Mouse (Mus musculus) gastrocnemius, postnatal 14 days (tissue): Measurements from ENCODE around the gene Gm17416. TPM values are rescaled to one million over a fixed set of nuclear protein-coding genes. Genes with fewer than 3 reads are reported as not detected.

Experiments used
- DNase-seq: peaks from one replicate; pipeline ENCODE4 v3.0.0; 2021; ENCODE audit warnings: mixed read lengths
- intact Hi-C: fragments of 180-260 bp; cut with DNase I; formaldehyde crosslinking; loops from one replicate; pipeline ENCODE4 v1.15.1; 2025; ENCODE audit warnings: low total_unique reads
- long read RNA-seq, 2 experiments: library from polyadenylated mRNA; stranded (forward); transcript quantifications; one replicate each; pipeline ENCODE4 v2.0.0; 2021
- total RNA-seq, 2 experiments: library from RNA; stranded (reverse); gene quantifications; 2 replicates each; pipeline ENCODE4 v1.2.3; 2021

Gm17416 gene
- total RNA-seq: not detected
- long read RNA-seq, experiment 1: 0 reads
- long read RNA-seq, experiment 2: 0 reads

GRCm38 (mm10) chr2:152569038-152569437, at the start of gene Gm17416:
Gene Gm17416, plus strand, starts transcription at chr2:152569338.
- intact Hi-C loops: no loop called here
- no peak for DNase-seq

GRCm38 (mm10) chr2:152539944-152540710, 29.0 kb upstream of the Gm17416 start, which contains the start of gene Defb29:
Gene Defb29, minus strand, starts transcription at chr2:152540098.
- intact Hi-C loops: loop anchor here (10.0 kb wide), 1 partner anchor 65 kb away; the partner anchor contains the start of gene Defb20
- no peak for DNase-seq

- no peak for DNase-seq
- intact Hi-C loops: loop anchor here (10.0 kb wide), 1 partner anchor 67 kb away; the partner anchor contains the start of gene Defb20
These were observed 27.2 kb upstream of the Gm17416 start for GRCm38 (mm10) chr2:152541979-152542378.

- DNase-seq: no peak
- intact Hi-C loops: loop anchor here (10.0 kb wide), 1 partner anchor 68 kb away; the partner anchor contains the start of gene Defb20
These were observed 26.2 kb upstream of the Gm17416 start for GRCm38 (mm10) chr2:152542897-152543296.

GRCm38 (mm10) chr2:152543478-152543877, 25.7 kb upstream of the Gm17416 start:
- intact Hi-C loops: loop anchor here (10.0 kb wide), 1 partner anchor 69 kb away; the partner anchor contains the start of gene Defb20
- DNase-seq: no peak

- intact Hi-C loops: loop anchor here (10.0 kb wide), 1 partner anchor 70 kb away; the partner anchor contains the start of gene Defb20
- no peak for DNase-seq
These were observed 24.4 kb upstream of the Gm17416 start for GRCm38 (mm10) chr2:152544691-152545090.

- intact Hi-C loops: loop anchor here (10.0 kb wide), 1 partner anchor 73 kb away; the partner anchor contains the start of gene Defb20
These were observed 21.0 kb upstream of the Gm17416 start for GRCm38 (mm10) chr2:152548124-152548523.

GRCm38 (mm10) chr2:152553774-152554423, 15.2 kb upstream of the Gm17416 start:
- intact Hi-C loops: no loop called here
- peak; percentile 54 for DNase-seq

More at GRCm38 (mm10) chr2:152548124-152548523, 21.0 kb upstream of the Gm17416 start:
- no peak for DNase-seq

GRCm38 (mm10) chr2:152556655-152557054, 12.5 kb upstream of the Gm17416 start:
- intact Hi-C loops: no loop called here

GRCm38 (mm10) chr2:152569881-152570280, 743 bp downstream of the Gm17416 start:
- intact Hi-C loops: no loop called here
- DNase-seq: no peak

More at GRCm38 (mm10) chr2:152556655-152557054, 12.5 kb upstream of the Gm17416 start:
- DNase-seq: no peak

- no peak for DNase-seq
- intact Hi-C loops: no loop called here
These were observed 1.2 kb downstream of the Gm17416 start for GRCm38 (mm10) chr2:152570313-152570712.

GRCm38 (mm10) chr2:152572114-152572794, 3.1 kb downstream of the Gm17416 start, which contains the start of gene Defb21:
Gene Defb21, plus strand, starts transcription at chr2:152572744.
- intact Hi-C loops: no loop called here
- no peak for DNase-seq

- intact Hi-C loops: no loop called here
- no peak for DNase-seq
These were observed 4.3 kb downstream of the Gm17416 start for GRCm38 (mm10) chr2:152573484-152573883.

- intact Hi-C loops: no loop called here
- no peak for DNase-seq
These were observed 11.0 kb downstream of the Gm17416 start, which contains the start of gene Defb19 for GRCm38 (mm10) chr2:152580107-152580506. Gene Defb19, minus strand, starts transcription at chr2:152580312.

- DNase-seq: no peak
- intact Hi-C loops: no loop called here
These were observed 11.5 kb downstream of the Gm17416 start for GRCm38 (mm10) chr2:152580612-152581011.

GRCm38 (mm10) chr2:152586926-152587560, 17.9 kb downstream of the Gm17416 start:
- intact Hi-C loops: no loop called here
- DNase-seq: no peak

- intact Hi-C loops: no loop called here
- DNase-seq: no peak
These were observed 19.3 kb downstream of the Gm17416 start for GRCm38 (mm10) chr2:152588450-152588849.

GRCm38 (mm10) chr2:152589021-152589420, 19.9 kb downstream of the Gm17416 start:
- DNase-seq: no peak
- intact Hi-C loops: no loop called here

GRCm38 (mm10) chr2:152599299-152599698, 30.2 kb downstream of the Gm17416 start, which contains the start of gene Defb45:
Gene Defb45, minus strand, starts transcription at chr2:152599399.
- DNase-seq: no peak
- intact Hi-C loops: no loop called here
